ENCODE assay signal across 10 mouse cellular contexts in the genomic region with DNA sequence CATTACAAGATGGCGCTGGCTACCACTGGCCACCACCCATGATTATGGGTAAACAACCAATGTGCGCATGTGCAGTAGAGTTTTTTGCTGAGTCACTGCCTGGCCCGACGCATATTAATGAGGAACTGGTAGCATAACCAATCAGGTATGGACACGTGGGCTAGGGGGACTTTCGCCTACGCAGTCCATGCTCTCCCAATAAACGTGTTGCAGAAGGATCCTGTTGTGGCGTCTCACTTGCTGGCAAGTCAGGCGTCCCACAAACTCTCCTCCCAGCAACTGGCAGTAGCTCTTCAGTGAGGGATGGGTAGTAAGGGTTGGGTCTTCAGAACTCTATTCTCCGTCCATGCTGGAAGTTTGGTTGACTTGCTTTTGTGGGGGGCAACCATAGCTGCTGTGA. TPM values are rescaled to one million over a fixed set of nuclear protein-coding genes. Genes with fewer than 3 reads are reported as not detected.
A peak's percentile ranks its signal among the peaks of the same experiment; 100 is the strongest.
DNase-seq lines count a peak whose midpoint lies in the region; ATAC-seq lines count a peak whose summit lies in the region.
"Not testable (repeated sequence)": the region's sequence is repeated elsewhere in the genome, so short reads cannot be mapped to it uniquely, and the experiment has no call there.
"Had no signal": no experiment of that assay in that cellular context is flagged by ENCODE, and none has a peak within 500 bp of the region (broad histone marks: within the 10 kb centered on the region; RNA-seq: fewer than 3 reads in every experiment).

No protein-coding gene starts in this region.

- not testable (repeated sequence) for H3K36me3 ChIP-seq in midbrain, embryonic 11.5 days (ENCODE audit: control insufficient read depth, insufficient read depth, low read length)

- not testable (repeated sequence) for H3K4me1 ChIP-seq in midbrain, embryonic 11.5 days (ENCODE audit: control insufficient read depth, insufficient read depth, low read length)

- WGBS in midbrain, embryonic 11.5 days: 94% methylated on average over 11 of the region's 11 CpGs

- H3K9ac ChIP-seq in midbrain, embryonic 11.5 days (ENCODE audit: low read length): not testable (repeated sequence)

- not testable (repeated sequence) for H3K27ac ChIP-seq in midbrain, embryonic 11.5 days (ENCODE audit: low read depth, low read length)

- DNase-seq in heart, adult 11 months: peak; percentile 79
- DNase-seq in midbrain, embryonic 11.5 days (ENCODE audit: low spot score, missing footprints): peak; percentile 60

- not testable (repeated sequence) for H3K4me3 ChIP-seq in midbrain, embryonic 11.5 days (ENCODE audit: low read depth, low read length)

- not testable (repeated sequence) for H3K9me3 ChIP-seq in midbrain, embryonic 11.5 days (ENCODE audit: control insufficient read depth, low read length)

- ATAC-seq in midbrain, embryonic 11.5 days (ENCODE audit: low FRiP score): not testable (repeated sequence)

- H3K27me3 ChIP-seq in midbrain, embryonic 11.5 days (ENCODE audit: control insufficient read depth, insufficient read depth, low read length): not testable (repeated sequence)

- not testable (repeated sequence) for H3K4me2 ChIP-seq in midbrain, embryonic 11.5 days

RNA-seq across cellular contexts. Expression of a gene that starts 4.4 kb away (rescaled TPM):
- not detected in 2 replicates for polyA plus RNA-seq in midbrain, embryonic 11.5 days (2014; fragmentation: Nextera tagmentation; extraction: Ambion mirVana)
- polyA plus RNA-seq: activated CD4-positive, CD25-positive, alpha-beta regulatory T cell, adult 4 months; adrenal gland, adult 2 months; brain, embryonic 14.5 days; C2C12; CD4-positive, CD25-positive, alpha-beta regulatory T cell, adult 4 months; cerebellum, adult 2 months; G1E; Patski had no signal

RNA-seq across cellular contexts. Expression of a gene that starts 8.7 kb away (rescaled TPM):
- not detected in 2 replicates for polyA plus RNA-seq in midbrain, embryonic 11.5 days (2014; fragmentation: Nextera tagmentation; extraction: Ambion mirVana)
- polyA plus RNA-seq: activated CD4-positive, CD25-positive, alpha-beta regulatory T cell, adult 4 months; adrenal gland, adult 2 months; brain, embryonic 14.5 days; C2C12; CD4-positive, CD25-positive, alpha-beta regulatory T cell, adult 4 months; cerebellum, adult 2 months; G1E; Patski had no signal

RNA-seq across cellular contexts. Expression of a gene that starts 13.0 kb away (rescaled TPM):
- polyA plus RNA-seq in midbrain, embryonic 11.5 days (2014; fragmentation: Nextera tagmentation; extraction: Ambion mirVana): 7.5 and 10.6 TPM in 2 replicates

RNA-seq across cellular contexts. Expression of a gene that starts 34.2 kb away (rescaled TPM):
- 0.40 and 0.41 TPM in 2 replicates for polyA plus RNA-seq in midbrain, embryonic 11.5 days (2014; fragmentation: Nextera tagmentation; extraction: Ambion mirVana)

RNA-seq across cellular contexts. Expression of a gene that starts 42.3 kb away (rescaled TPM):
- 49.6 and 52.4 TPM in 2 replicates for polyA plus RNA-seq in midbrain, embryonic 11.5 days (2014; fragmentation: Nextera tagmentation; extraction: Ambion mirVana)
